Mouse (Mus musculus): Measurements from ENCODE around the gene Tle3. TPM values are rescaled to one million over a fixed set of nuclear protein-coding genes. Genes with fewer than 3 reads are reported as not detected.

Tle3 gene
- total RNA-seq, 4 experiments from 2014 or later, result 3.2 to 6.7 (median 4.3) TPM

DNA sequence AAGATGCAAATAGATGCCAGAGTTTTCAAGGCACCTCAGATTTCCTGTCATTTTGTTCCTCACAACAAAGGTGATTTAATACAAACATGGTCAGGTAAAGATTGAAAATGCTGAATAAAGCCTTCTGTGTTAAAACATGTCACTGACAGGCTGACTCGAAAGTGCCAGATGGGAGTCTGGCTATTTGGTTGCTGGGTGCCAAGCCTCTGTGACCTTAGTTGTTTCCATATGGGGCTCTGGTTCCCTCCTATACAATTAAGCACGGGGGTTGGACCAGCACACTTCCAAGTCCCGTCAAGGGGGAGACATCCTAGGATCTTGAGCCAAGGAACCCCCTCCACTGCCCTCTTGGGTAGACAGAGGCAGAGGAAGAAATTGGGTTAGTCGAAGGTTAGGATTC lies 13.2 kb upstream of the Tle3 start:
- DNase-seq (ENCODE audit: low spot score in 2 of 2), result no peak

DNA sequence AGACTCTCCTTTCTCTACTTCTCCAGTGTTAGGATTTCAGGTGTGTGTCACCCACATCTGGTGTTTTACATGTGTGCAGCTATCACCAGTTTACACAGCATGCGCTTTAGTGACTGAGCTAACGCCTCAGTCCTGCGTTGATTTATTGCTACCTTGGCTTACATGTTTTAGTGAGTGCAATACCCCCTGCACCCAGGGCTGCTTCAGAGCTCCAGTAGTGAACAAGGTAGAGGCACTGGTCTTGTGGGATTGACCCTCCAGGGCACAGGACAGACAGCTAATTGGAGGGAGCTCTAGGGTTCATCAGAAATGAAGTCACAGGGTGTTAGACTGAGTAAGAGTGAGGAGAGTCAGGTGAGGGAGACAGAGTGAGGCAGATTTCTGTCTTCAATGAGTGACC lies 12.4 kb upstream of the Tle3 start:
- DNase-seq (ENCODE audit: low spot score in 2 of 2), result no peak

DNA sequence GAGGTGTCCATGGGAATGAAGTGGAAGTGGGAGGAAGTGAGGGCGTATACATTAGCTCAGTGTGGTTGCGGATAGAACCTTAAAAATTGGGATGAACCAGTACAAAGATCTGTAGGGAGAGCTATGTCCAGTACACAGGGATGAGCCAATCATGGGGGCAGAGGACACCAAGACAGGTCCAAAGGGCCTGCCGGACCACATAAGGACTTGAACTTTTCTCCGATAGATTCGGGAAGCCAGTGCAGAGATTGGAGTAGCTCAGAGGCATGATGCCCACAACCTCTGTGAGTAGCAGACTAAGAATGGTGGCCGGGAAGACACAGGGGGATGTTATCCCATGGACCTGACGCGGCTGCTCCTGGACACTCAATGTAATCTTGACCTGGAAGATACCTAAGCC lies 12.0 kb upstream of the Tle3 start:
- DNase-seq (ENCODE audit: low spot score in 2 of 2), result no peak

DNA sequence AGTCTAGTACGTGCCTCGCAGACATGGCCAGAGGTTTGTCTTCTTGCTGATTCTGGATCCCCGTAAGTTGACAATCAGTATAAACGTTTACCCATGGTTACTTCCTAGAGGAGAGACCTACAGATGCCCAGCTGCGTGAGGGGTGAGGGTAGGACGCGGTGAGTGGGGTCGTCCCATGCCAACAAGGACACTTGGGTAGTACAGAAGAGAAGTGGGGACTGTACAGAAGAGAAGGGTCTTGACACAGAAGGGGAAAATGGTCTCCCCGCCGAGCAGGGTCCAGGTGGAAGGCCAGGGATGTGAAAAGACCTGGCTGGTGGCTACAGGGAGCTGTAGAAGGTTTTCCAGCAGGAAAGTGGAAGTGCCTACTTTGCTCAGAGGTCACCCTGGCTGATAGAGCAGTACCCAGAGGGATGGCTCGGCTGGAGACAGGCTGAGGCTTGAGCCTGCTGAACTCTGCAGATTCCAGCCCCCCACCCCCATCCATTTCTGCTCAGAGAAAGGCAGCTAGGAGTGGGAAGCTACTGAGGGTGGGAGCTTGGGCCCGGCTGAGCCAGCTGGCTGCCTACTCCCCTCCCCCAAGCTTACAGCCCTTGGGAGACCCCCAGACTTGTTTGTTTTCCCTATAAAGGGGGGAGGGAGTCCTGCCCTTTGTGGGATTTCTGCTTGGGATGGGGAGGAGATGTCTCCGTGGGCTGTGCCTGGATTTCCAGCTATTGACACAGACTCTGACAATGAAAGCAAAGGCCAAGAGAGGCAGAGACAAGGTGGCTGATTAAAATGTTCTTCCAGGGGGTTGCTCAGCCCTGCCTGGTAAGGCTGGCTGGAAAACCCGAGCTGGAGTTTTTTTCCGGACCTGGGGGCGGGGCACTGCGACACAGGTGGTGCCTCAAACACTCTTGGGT lies 11.2 kb upstream of the Tle3 start:
- DNase-seq (ENCODE audit: low spot score in 2 of 2), result no peak

DNA sequence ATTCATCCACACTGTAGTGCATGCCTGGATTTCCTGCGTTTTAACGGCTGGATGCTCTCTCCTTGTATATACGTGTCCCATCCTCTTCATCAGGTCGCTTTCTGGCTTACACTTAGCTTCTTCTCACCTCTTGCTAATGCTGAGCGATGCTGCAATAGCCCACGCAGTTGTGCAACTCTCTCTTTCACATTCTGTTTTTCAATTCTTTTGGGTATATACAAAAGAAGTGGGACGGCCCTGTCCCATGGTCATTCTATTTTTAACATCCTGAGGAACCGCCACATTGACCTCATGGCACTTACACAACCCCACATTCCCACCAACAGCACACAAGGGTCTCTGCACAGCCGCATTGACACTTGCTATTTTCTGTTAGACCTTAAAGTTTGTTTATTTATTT lies 9.0 kb upstream of the Tle3 start:
- no peak for DNase-seq (ENCODE audit: low spot score in 2 of 2)

DNA sequence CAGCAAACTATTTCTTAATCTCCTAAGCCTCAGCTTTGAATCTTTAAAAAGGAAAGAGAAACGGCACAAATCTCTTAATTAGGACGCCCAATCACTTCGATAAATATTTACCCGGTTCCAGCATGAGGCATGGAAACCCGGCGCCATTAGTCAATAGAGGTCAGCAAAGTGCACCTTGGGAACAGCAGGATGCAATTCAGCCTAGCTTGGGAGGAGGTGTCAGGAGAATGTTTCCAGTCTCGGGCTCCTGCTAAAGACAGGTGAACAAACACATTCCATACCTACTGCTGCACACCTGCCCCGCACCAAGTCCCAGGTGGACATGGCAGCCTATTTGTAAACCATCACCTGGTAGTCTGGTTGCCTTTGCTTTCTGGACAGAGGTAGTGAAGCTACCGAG lies 6.1 kb upstream of the Tle3 start:
- DNase-seq (ENCODE audit: low spot score in 2 of 2), result no peak

DNA sequence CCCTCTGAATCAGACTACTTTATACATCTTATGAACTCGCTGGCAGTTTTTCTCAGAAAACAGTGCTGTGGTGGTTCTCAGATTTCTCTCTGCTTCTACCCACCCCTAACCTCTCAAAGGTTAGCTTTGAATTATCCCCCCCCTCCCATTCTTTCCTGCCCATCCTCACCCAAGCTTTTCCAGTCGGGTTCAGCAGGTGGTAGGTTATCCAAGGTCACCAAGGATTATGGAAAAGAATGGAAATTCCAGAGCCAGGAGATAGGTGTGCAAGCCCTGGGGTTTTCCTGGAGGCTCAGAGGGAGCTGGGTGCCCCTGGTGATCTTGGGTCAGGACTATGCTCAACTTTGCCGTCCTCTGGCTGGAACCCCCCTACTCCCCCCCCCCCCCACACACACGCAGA lies 5.0 kb upstream of the Tle3 start:
- no peak for DNase-seq (ENCODE audit: low spot score in 2 of 2)

DNA sequence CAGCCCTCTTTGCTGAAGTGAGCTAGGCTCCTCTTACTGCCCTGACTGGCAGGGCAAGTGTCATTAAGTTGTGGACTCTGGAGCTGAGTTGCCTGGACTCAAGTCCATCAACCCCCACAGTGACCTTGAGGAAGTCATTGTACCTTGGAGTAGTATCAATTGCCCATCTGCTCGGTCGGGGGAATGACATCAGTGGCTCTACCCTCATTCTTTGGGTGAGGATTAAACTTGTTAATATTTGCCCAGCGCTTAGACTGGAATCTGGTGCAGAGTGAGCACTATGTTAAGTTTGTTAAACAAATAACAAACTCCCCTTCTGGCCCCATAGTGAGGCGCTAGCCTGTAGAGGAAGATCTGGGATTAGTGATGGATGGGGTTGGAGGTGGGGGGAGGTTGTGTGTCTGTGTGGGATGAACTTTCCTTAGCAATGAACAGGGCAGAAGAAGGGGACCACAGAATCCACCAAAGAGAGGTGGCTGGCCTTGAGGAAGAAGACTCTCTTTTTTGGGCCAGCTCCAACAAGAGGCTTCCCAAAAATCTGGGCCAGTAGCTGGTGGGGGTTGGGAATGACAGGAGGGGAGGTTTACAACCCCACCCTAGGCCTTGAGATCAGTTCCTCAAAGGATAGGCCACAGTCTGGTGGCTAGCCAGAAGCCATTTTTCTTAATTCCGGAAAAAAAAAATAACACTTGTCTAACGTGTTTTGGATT lies 4.2 kb upstream of the Tle3 start:
- DNase-seq (ENCODE audit: low spot score in 2 of 2), result no peak

DNA sequence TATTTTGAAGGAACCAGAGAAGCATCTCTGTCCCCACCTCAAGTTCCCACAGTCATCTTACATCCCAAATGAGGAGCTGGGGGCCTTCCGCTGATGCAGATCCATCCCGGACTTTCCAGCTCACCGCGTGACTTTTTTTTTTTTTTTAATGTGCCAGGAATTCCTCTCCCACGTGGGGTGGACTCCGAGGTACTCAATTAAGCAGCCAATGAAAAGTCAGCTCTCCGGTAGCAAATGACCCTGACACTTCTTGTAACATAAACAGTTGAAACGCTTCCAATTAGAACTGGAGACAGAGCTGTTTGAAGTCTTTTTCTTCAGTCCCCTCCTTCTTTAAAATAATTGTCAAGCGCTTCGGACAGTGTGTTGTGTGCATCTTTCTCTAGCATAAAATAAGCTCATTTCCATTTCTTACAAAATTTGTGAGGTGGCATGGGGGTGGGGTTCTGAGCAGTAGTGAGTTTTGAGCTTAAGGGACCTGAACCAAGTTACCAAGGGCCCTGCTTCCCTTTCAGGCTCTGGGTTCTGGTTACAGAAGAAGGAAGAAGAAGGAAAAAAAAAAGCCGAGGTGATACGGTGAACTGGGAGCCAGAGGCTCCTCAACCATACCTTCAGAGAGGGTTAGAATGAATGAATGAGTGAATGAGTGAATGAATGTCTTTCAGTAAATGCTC lies 3.5 kb upstream of the Tle3 start:
- DNase-seq (ENCODE audit: low spot score in 2 of 2), result no peak

DNA sequence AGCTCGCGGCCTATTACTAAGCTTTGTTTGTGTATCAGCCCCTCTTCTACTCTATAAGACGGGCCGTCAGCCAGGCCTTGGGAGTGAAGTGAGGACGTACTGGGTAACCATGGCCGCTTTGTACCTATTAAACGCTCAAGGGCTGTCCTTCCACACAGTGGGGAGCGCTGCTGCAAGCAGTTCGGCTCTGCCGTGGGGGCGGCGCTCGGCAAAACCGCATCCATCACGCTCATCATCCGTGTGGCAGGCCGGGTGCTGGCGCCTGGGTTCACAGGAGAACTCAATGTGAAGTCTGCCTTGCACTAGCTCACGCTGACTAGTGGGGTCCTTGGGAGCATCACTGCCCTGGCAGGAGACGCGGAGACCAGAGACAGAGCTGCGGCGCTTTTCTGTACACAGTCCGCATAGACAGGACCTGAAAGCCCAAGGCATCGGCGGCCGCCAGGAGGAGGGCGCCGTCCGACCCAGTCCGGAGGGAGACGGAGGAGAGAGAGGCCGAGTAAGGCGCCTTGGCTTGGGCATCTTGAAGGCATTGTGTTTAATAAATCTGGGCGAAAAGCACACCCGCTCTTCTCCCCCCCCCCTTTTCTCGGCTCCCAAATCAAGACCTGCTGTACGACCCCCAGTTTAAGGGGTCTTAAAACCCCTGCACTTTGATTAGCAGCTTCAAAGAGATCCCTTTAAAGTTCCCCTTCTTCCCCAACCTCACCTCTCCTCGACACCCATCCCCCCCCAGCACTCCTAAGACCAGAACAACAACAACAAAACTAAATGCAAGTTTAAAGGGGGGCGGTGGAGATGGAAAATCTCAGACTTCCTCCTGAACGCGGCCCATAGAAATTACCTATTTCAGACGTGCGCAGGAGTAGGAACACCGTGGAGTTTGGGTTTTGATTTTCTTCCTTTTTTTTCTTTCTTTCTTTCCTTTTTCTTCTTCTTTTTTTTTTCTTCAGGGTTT lies 2.6 kb upstream of the Tle3 start:
- DNase-seq (ENCODE audit: low spot score in 2 of 2), result peak in 1 of 2 experiments; percentile 21

DNA sequence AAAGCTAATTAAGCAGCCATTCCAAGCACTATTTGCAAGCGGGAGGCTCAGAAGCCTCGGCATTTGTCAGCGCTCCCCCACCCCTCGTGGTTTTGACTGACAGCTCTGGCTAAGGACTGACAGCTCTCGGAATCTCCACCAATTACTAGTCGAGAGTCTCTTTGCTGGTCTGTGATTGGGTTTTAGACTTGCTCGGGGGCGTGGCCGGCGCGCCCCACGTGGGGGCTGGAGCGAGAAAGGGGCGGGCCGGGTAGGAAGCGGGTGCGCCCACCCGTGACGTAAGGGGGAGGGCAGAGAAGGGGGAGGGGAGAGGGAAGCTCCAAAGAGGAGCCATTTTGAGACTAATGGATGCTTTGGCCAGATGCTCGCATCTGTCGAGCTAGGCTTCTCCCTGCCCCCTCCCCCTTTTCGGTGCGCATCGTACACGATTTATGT lies 1.7 kb upstream of the Tle3 start:
- peak; percentile 96 to 97 for DNase-seq (ENCODE audit: low spot score in 2 of 2)

DNA sequence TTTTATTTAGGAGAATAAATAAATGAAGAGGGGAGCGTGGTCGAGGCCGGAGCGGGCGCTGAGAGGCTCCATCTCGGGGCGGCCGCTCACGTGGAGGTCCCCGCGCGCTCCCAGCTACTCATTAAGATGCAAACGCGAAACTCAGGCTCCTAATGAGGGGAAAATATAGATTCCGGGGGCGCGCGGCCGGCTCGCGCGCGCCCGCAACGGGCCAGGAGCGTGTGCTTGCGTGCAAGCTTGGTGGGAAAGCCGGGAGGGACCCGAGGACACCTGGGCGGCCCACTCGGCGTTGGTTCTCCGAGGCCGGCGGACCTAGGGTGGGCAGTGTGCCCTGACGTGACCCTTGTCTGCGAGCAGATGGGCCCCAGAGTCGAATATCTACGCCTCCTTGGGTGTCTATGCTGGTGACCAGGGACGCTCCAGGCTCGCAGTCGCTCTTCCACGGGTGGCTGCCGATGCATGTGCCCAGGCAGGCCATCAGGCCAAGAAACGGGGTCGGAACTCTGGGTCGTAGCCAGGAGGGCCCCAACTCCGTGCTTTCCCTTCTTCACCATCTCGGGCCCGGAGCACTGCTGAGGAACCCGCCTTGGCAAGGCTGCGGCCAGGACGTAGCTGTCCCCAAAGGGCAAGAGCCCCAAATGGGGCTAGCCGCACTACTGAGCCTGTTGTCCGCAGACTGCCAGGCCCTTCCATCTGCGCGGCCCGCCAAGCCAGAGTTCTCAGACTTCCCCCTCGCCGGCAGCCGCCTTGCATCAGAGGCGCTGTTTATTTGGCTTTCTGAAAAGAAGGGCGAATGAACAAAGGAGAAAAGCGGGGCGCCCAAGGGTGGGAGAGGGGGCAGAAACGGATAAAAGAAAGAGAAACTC lies 1.0 kb upstream of the Tle3 start:
- DNase-seq (ENCODE audit: low spot score in 2 of 2), result peak; percentile 41 to 55

DNA sequence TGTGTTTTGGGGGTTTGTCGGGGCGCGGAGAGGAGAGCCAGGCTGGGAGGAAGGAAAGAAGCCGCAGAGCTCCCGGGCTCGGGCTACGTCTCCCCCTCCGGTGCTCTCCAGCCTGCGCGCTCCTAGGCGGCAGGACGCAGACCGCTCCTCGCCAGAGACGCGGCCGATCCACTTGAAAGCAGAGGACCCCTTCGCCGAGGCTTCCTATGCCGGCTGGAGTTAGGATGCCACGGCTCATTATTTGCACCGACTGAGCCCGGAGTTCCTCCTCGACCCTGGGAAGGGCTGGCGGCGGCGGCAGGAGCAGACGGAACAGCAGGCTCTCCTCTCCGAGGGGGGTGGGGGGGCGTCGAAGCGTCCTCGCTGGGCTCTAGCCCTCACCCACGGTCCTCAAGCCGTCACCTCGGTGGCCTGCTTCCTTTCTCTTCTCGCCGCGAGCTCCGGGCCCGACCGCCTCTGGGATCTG lies 377 bp downstream of the Tle3 start:
- DNase-seq (ENCODE audit: low spot score in 2 of 2), result no peak

DNA sequence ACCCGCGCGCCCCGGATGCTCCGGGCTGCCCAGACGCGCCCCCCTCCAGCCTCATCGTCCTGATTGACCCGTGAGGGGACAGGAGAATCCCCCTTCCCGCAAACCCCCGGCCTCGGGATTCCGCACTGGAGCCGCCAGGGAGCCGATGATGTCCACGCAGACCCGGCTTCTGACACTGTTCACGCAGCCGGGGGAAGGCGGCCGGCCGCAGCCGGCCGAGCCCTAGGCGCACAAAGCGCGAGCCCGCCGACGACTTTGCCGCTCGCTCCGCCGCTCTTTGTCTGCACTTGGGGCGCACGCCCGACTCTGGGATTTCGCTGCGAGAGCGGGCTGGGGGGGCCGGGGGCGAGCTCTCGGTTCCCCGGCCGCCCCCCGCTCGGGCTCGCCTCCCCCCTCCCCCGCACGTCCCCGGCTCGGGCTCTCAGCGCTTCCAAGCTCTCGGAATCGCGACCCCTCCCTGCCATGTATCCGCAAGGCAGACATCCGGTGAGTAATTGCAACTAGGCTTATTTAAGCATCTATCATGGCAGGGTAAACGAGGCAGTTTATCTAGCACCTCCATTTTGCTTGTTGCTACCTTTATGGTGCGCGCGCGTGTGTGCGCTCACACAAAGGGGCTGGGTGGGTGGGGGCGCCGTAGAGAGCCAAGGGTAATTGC lies 939 bp downstream of the Tle3 start:
- no peak for DNase-seq (ENCODE audit: low spot score in 2 of 2)

DNA sequence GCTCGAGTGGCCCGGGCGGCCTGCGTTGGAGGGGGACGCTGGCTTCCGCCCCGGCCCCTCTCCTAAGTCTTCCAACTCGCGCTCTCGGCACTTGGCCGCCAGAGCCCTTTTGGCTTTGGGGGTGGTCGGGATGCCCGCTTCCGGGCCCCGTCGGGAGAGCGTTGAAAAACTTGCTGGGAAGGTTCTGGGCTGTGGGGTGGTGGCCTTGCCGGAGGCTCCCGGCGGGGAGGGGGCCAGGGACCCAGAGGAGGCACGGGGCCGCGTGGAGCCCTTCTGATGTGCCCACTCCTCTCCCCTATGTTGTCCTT lies 1.4 kb downstream of the Tle3 start:
- no peak for DNase-seq (ENCODE audit: low spot score in 2 of 2)

DNA sequence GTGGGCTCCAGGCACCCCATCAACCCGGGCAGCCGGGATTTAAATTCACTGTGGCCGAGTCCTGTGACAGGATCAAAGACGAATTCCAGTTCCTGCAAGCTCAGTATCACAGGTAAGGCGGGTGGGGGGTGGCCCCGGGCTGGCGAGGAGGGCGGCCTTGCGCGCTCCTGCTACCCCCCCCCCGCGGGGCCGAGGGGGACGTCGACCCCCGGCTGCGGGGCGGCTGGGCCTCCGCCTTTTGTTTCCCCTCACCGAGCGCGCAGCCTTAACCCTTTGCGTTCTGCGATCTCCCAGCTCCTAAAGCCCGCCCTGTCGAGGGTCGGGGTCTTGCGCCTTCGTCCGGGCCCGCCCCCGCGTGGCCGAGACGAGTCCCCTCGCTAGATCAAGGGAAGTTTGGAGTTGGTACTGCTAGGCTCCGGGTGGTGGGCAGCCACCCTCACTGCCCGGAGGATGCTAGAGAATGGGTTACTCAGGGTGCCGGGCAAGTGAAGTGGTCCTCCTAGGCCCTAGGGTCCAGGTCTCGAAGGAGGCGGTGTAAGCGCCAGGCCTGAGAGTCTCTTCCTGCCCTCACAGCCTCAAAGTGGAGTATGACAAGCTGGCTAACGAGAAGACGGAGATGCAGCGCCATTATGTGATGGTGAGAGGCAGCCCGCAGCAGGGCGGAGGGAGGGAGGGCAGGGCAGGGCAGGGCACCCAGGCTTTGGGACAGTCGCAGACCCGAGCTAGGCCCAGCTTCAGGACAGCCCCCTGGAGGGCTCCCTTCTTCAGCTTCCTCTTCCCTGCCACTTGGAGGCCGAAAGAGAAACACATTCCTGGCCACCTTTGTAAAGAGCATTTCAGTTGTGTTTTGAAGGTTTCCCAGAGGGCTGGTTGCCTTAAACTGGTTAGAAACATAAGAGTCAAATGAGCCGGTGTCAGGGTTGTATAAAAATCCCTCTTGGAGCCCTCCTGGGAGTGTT lies 2.1 kb downstream of the Tle3 start:
- no peak for DNase-seq (ENCODE audit: low spot score in 2 of 2)

DNA sequence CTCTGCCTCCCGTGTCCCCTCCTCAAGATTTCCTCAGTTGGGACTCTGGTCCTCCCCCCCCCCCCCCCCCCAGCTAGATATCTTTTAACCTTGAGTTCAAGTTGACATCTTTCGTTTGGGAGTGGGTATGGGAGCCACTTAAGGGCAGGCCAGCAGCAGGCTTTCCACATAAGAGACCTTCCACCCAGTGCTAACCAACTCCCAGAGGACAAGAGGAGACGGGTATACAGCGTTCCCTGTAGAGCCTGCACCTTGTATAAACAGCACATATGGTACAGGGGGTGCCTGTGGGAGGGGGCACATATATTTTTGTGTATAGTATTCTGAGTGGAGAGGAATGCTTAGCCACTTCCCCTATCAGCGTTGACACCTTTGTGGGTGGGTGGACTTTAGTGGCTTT lies 2.8 kb downstream of the Tle3 start:
- DNase-seq (ENCODE audit: low spot score in 2 of 2), result no peak

DNA sequence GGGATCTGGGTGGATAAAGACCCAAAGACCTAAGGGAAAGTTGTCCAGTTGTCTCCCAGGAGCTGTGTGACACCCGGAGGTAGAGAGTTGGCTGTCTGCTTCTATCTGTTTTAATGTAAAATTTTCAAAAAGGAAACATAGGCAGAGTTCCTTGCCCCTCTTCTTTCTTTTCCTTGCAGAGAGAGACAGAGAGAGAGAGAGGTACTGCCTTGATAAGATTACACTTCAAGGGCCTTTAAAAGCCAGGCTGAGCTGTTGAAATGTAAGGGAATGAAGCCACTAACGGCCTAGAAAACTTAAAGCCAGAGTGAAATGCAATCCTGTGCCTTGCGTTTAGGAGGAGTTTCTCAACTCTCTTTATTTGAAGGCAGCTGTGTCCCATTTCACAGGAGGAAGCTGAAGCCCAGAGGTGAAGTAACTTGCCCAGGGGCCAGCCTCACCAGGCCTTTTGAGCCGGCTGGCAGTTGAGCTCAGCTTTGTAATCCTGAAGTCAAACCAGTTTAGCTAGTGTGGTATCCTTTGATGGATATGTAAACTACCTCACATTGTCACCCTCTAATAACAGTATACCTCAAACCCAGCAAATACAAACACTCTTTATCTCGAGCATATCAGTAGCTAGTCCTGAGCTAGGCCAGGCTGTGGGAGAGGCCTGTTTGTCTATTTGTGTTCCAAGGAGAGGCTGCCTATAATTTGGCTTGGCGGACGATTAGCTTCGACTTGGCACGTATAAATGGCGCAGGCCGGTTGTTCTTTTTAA lies 3.8 kb downstream of the Tle3 start:
- DNase-seq (ENCODE audit: low spot score in 2 of 2), result no peak
